Mouse (Mus musculus): ENCODE measurements at regions not wholly inside any gene's neighbourhood (a gene's known extent, or its start where the extent isn't known, plus 50 kb on each side); places are given as distances from the start of the nearest gene placed in this dataset.

DNA sequence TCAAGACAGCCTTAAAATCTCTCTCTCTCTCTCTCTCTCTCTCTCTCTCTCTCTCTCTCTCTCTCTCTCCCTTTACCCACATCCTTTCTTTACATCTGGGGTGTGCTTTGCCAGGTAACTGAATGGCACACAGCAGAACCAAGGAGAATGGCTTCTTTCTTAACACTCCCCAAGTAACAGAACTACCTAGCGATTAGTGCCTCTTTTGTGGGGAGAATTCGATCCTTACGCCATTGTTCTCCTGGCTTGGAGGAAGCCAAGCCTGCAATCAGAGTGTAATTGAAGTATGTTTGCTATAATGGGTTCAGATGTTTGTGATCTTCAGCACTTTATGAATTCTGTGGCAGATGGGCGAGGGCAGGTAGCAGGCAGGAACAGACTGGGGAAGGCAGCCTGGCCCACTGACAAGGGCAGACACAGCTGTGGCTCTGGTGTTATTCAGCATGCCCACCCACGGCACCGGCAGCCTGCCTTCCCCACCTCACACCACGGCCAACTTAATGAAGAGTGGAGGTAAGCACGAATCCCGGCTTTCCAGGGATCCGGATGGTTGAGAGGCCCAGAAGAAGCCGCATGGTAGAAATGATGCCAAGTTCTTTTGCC, 83.0 kb upstream of the Rcn1 start:
- Histone ChIP-seq H3K36me3 (ENCODE audit: insufficient read depth) (no peaks in the 10 kb centered on the region), H3K9ac (no peak overlapping the region), H3K9me3 (ENCODE audit: low read length) (no peaks in the 10 kb centered on the region), H3K4me1 (ENCODE audit: insufficient read depth) (no peaks in the 10 kb centered on the region), H3K27me3 (ENCODE audit: insufficient read depth, low read length) (peaks cover 4% of the 10 kb centered on the region; the same call in 1 of the 2 replicates), H3K4me2 (ENCODE audit: low read depth) (no peak overlapping the region), H3K27ac (ENCODE audit: low read depth, low read length) (no peak overlapping the region), H3K4me3 (ENCODE audit: low read depth, low read length) (no peak overlapping the region)
- WGBS, result 42% methylated on average over 11 of the region's 11 CpGs
- no peak for TF ChIP-seq CTCF (IDR thresholded peaks at IDR 0.05; ENCODE audit: low read depth)
- DNase-seq, result no peak
- no peak for ATAC-seq

DNA sequence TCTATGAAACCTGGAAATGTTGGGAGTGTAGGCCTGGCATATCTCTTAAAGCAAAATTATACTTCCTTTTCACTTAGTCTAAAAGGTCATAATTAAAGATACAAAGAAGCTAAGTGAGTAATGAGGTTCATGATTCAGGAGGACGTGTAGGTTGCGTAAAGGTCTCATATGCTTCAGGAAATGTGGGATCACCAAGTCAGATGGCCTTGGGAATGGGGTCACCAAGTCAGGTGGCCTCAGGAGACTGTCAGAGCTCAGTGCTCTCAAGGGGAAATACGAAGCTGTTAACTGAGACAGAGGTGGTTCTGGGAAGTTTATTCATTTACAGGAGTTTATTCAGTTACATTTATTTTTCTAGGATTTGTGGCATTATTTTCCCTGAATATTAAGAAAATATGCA, 85.4 kb upstream of the Rcn1 start:
- no peak overlapping the region for H3K4me2 ChIP-seq (ENCODE audit: low read depth)
- WGBS, result 78% methylated on average over 3 of the region's 3 CpGs
- no peak overlapping the region for H3K27ac ChIP-seq (ENCODE audit: low read depth, low read length)
- H3K4me3 ChIP-seq (ENCODE audit: low read depth, low read length), result no peak overlapping the region
- H3K9me3 ChIP-seq (ENCODE audit: low read length), result no peaks in the 10 kb centered on the region
- no peak for TF ChIP-seq CTCF (IDR thresholded peaks at IDR 0.05; ENCODE audit: low read depth)
- ATAC-seq (no peak), DNase-seq (no peak)
- no peaks in the 10 kb centered on the region for H3K4me1 ChIP-seq (ENCODE audit: insufficient read depth)
- H3K36me3 ChIP-seq (ENCODE audit: insufficient read depth), result no peaks in the 10 kb centered on the region
- H3K9ac ChIP-seq, result no peak overlapping the region
- peaks cover 4% of the 10 kb centered on the region; the same call in 1 of the 2 replicates for H3K27me3 ChIP-seq (ENCODE audit: insufficient read depth, low read length)

GRCm38 (mm10) chr2:105485286-105485685, 86.2 kb upstream of the Rcn1 start:
- H3K4me3 ChIP-seq (ENCODE audit: low read depth, low read length), result no peak overlapping the region
- peaks cover 4% of the 10 kb centered on the region; the same call in 1 of the 2 replicates for H3K27me3 ChIP-seq (ENCODE audit: insufficient read depth, low read length)
- WGBS, result 75% methylated on average over 8 of the region's 8 CpGs
- no peaks in the 10 kb centered on the region for H3K36me3 ChIP-seq (ENCODE audit: insufficient read depth)
- no peaks in the 10 kb centered on the region for H3K4me1 ChIP-seq (ENCODE audit: insufficient read depth)
- no peak for DNase-seq
- no peak overlapping the region for H3K4me2 ChIP-seq (ENCODE audit: low read depth)
- H3K27ac ChIP-seq (ENCODE audit: low read depth, low read length), result no peak overlapping the region
- ATAC-seq, result no peak
- H3K9me3 ChIP-seq (ENCODE audit: low read length), result no peaks in the 10 kb centered on the region
- TF ChIP-seq CTCF (IDR thresholded peaks at IDR 0.05; ENCODE audit: low read depth), result no peak
- H3K9ac ChIP-seq, result no peak overlapping the region

- ATAC-seq, result no peak
- Histone ChIP-seq H3K27me3 (ENCODE audit: insufficient read depth, low read length) (no peaks in the 10 kb centered on the region), H3K36me3 (ENCODE audit: insufficient read depth) (no peaks in the 10 kb centered on the region), H3K9me3 (ENCODE audit: low read length) (no peaks in the 10 kb centered on the region), H3K4me2 (ENCODE audit: low read depth) (no peak overlapping the region), H3K9ac (no peak overlapping the region), H3K27ac (ENCODE audit: low read depth, low read length) (no peak overlapping the region), H3K4me3 (ENCODE audit: low read depth, low read length) (no peak overlapping the region), H3K4me1 (ENCODE audit: insufficient read depth) (no peaks in the 10 kb centered on the region)
- WGBS, result 64% methylated on average over 13 of the region's 13 CpGs
- no peak for DNase-seq
- no peak for TF ChIP-seq CTCF (IDR thresholded peaks at IDR 0.05; ENCODE audit: low read depth)
These were observed 96.7 kb upstream of the Rcn1 start for GRCm38 (mm10) chr2:105495796-105496195.

GRCm38 (mm10) chr2:105504197-105504596, 105.1 kb upstream of the Rcn1 start:
- no peaks in the 10 kb centered on the region for H3K36me3 ChIP-seq (ENCODE audit: insufficient read depth)
- WGBS, result 58% methylated on average over 2 of the region's 2 CpGs
- H3K4me2 ChIP-seq (ENCODE audit: low read depth), result no peak overlapping the region
- H3K9ac ChIP-seq, result no peak overlapping the region
- no peak overlapping the region for H3K27ac ChIP-seq (ENCODE audit: low read depth, low read length)
- ATAC-seq (no peak), DNase-seq (no peak)
- H3K4me3 ChIP-seq (ENCODE audit: low read depth, low read length), result no peak overlapping the region
- H3K27me3 ChIP-seq (ENCODE audit: insufficient read depth, low read length), result no peaks in the 10 kb centered on the region
- no peak for TF ChIP-seq CTCF (IDR thresholded peaks at IDR 0.05; ENCODE audit: low read depth)
- no peaks in the 10 kb centered on the region for H3K9me3 ChIP-seq (ENCODE audit: low read length)
- H3K4me1 ChIP-seq (ENCODE audit: insufficient read depth), result no peaks in the 10 kb centered on the region

DNA sequence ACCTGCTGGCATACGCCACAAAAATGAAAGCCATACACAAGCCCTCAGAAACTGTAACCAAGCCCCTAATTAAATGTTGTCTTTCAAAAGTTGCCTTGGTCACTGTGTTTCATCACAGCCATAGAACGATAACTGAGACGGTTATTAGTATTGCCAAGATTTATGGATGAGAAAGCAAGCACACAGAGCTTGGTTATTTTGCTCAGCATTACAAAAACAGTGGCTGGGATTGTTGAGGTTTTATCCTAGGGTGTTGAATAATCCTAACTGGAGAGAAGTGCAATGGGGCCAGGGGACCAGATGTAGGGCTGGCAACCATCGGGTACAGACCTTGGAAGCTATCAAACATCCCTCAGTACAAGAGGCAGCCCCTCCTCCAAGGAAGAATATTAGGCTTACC, 106.4 kb upstream of the Rcn1 start:
- 66% methylated on average over 4 of the region's 4 CpGs for WGBS

GRCm38 (mm10) chr2:105507160-105507559, 108.0 kb upstream of the Rcn1 start:
- no peak overlapping the region for H3K9ac ChIP-seq
- no peaks in the 10 kb centered on the region for H3K27me3 ChIP-seq (ENCODE audit: insufficient read depth, low read length)
- DNase-seq (no peak), ATAC-seq (no peak)
- H3K27ac ChIP-seq (ENCODE audit: low read depth, low read length), result no peak overlapping the region
- WGBS, result 54% methylated on average over 4 of the region's 4 CpGs
- H3K36me3 ChIP-seq (ENCODE audit: insufficient read depth), result no peaks in the 10 kb centered on the region
- no peak for TF ChIP-seq CTCF (IDR thresholded peaks at IDR 0.05; ENCODE audit: low read depth)
- no peak overlapping the region for H3K4me3 ChIP-seq (ENCODE audit: low read depth, low read length)
- no peaks in the 10 kb centered on the region for H3K9me3 ChIP-seq (ENCODE audit: low read length)
- no peak overlapping the region for H3K4me2 ChIP-seq (ENCODE audit: low read depth)
- H3K4me1 ChIP-seq (ENCODE audit: insufficient read depth), result no peaks in the 10 kb centered on the region

More for the DNA sequence above, 106.4 kb upstream of the Rcn1 start:
- H3K9ac ChIP-seq, result no peak overlapping the region
- no peaks in the 10 kb centered on the region for H3K4me1 ChIP-seq (ENCODE audit: insufficient read depth)
- H3K9me3 ChIP-seq (ENCODE audit: low read length), result no peaks in the 10 kb centered on the region
- H3K36me3 ChIP-seq (ENCODE audit: insufficient read depth), result no peaks in the 10 kb centered on the region
- no peak for ATAC-seq
- no peak for TF ChIP-seq CTCF (IDR thresholded peaks at IDR 0.05; ENCODE audit: low read depth)
- H3K4me2 ChIP-seq (ENCODE audit: low read depth), result no peak overlapping the region
- no peak overlapping the region for H3K4me3 ChIP-seq (ENCODE audit: low read depth, low read length)
- H3K27me3 ChIP-seq (ENCODE audit: insufficient read depth, low read length), result no peaks in the 10 kb centered on the region
- DNase-seq, result no peak
- no peak overlapping the region for H3K27ac ChIP-seq (ENCODE audit: low read depth, low read length)
